Mouse (Mus musculus): ENCODE data around the gene Syngap1. TPM values are rescaled to one million over a fixed set of nuclear protein-coding genes. Genes with fewer than 3 reads are reported as not detected.
A peak's percentile ranks its signal among the peaks of the same experiment; 100 is the strongest.
"Not testable (repeated sequence)": the region's sequence is repeated elsewhere in the genome, so short reads cannot be mapped to it uniquely, and the experiment has no call there.

Syngap1 gene
- total and polyA plus RNA-seq, 2 experiments from 2014 or later = 6.1 to 90.3 TPM

DNA sequence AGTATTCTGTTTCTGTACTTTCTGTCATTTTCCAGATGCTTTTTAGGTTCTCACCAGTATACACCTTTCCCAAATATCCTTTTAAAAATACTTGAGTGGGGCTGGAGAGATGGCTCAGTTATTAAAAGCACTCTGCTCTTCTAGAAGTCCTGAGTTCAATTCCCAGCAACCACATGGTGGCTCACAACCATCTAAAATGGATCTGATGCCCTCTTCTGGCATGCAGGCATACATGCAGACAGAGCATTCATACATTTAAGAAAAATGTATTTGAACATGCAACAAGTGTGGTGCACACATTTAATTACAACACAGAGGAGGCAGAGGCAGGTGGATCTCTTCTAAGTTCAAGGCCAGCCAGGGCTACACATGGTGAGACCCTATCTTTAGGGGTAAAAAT lies 34.4 kb downstream of the Syngap1 start:
- Histone ChIP-seq H3K27me3 (ENCODE audit: insufficient read depth, low read length) (no peaks in the 10 kb centered on the region), H3K4me1 (ENCODE audit: insufficient read depth, low read length) (peaks cover 8% of the 10 kb centered on the region), H3K9ac (replicated peaks; ENCODE audit: low read length, poor library complexity, severe bottlenecking) (no peak overlapping the region), H3K4me3 (ENCODE audit: low read depth, low read length) (no peak overlapping the region), H3K9me3 (ENCODE audit: low read length) (no peaks in the 10 kb centered on the region), H3K4me2 (ENCODE audit: low read depth, low read length, poor library complexity, severe bottlenecking) (no peak overlapping the region), H3K36me3 (ENCODE audit: insufficient read depth, low read length) (peaks cover 10% of the 10 kb centered on the region), H3K27ac (ENCODE audit: low read depth, low read length) (no peak overlapping the region)
- ATAC-seq (ENCODE audit: low FRiP score) (no peak), DNase-seq (ENCODE audit: low spot score) (no peak)
- peak; percentile 46 for TF ChIP-seq CTCF (IDR thresholded peaks at IDR 0.05)

GRCm38 (mm10) chr17:26977354-26977753 lies 36.3 kb downstream of the Syngap1 start:
- H3K27me3 ChIP-seq (ENCODE audit: insufficient read depth, low read length) = not testable (repeated sequence)
- 92% methylated on average over 6 of the region's 6 CpGs for WGBS

GRCm38 (mm10) chr17:26979426-26979825 lies 38.4 kb downstream of the Syngap1 start:
- no peaks in the 10 kb centered on the region for H3K9me3 ChIP-seq (ENCODE audit: low read length)
- H3K27me3 ChIP-seq (ENCODE audit: insufficient read depth, low read length) = no peaks in the 10 kb centered on the region
- WGBS = 87% methylated on average over 2 of the region's 2 CpGs
- no peaks in the 10 kb centered on the region; the same call in 1 of the 2 replicates for H3K4me1 ChIP-seq (ENCODE audit: insufficient read depth, low read length)
- H3K27ac ChIP-seq (ENCODE audit: low read depth, low read length) = no peak overlapping the region
- no peak overlapping the region for H3K9ac ChIP-seq (replicated peaks; ENCODE audit: low read length, poor library complexity, severe bottlenecking)
- no peak overlapping the region for H3K4me3 ChIP-seq (ENCODE audit: low read depth, low read length)
- DNase-seq (ENCODE audit: low spot score) (no peak), ATAC-seq (ENCODE audit: low FRiP score) (no peak)
- H3K4me2 ChIP-seq (ENCODE audit: low read depth, low read length, poor library complexity, severe bottlenecking) = no peak overlapping the region
- TF ChIP-seq CTCF (IDR thresholded peaks at IDR 0.05) = no peak
- H3K36me3 ChIP-seq (ENCODE audit: insufficient read depth, low read length) = peaks cover 5% of the 10 kb centered on the region

More at GRCm38 (mm10) chr17:26977354-26977753, 36.3 kb downstream of the Syngap1 start:
- H3K4me1 ChIP-seq (ENCODE audit: insufficient read depth, low read length); H3K9me3 ChIP-seq (ENCODE audit: low read length); H3K4me2 ChIP-seq (ENCODE audit: low read depth, low read length, poor library complexity, severe bottlenecking); DNase-seq (ENCODE audit: low spot score); H3K4me3 ChIP-seq (ENCODE audit: low read depth, low read length); H3K36me3 ChIP-seq (ENCODE audit: insufficient read depth, low read length); ATAC-seq (ENCODE audit: low FRiP score); H3K9ac ChIP-seq (replicated peaks; ENCODE audit: low read length, poor library complexity, severe bottlenecking); H3K27ac ChIP-seq (ENCODE audit: low read depth, low read length): not testable (repeated sequence)
- TF ChIP-seq CTCF (IDR thresholded peaks at IDR 0.05) = peak; percentile 30

GRCm38 (mm10) chr17:26981050-26981449 lies 40.0 kb downstream of the Syngap1 start:
- H3K27me3 ChIP-seq (ENCODE audit: insufficient read depth, low read length) = no peaks in the 10 kb centered on the region
- H3K27ac ChIP-seq (ENCODE audit: low read depth, low read length) = no peak overlapping the region
- no peaks in the 10 kb centered on the region; the same call in 1 of the 2 replicates for H3K4me1 ChIP-seq (ENCODE audit: insufficient read depth, low read length)
- no peak for DNase-seq (ENCODE audit: low spot score)
- H3K36me3 ChIP-seq (ENCODE audit: insufficient read depth, low read length) = peaks cover 5% of the 10 kb centered on the region; the same call in 1 of the 2 replicates
- H3K4me3 ChIP-seq (ENCODE audit: low read depth, low read length) = no peak overlapping the region
- 76% methylated on average over 2 of the region's 2 CpGs for WGBS
- H3K9ac ChIP-seq (replicated peaks; ENCODE audit: low read length, poor library complexity, severe bottlenecking) = no peak overlapping the region
- no peak overlapping the region for H3K4me2 ChIP-seq (ENCODE audit: low read depth, low read length, poor library complexity, severe bottlenecking)
- no peak for TF ChIP-seq CTCF (IDR thresholded peaks at IDR 0.05)
- no peaks in the 10 kb centered on the region for H3K9me3 ChIP-seq (ENCODE audit: low read length)
- no peak for ATAC-seq (ENCODE audit: low FRiP score)

- no peak for ATAC-seq (ENCODE audit: low FRiP score)
- WGBS = 96% methylated on average over 4 of the region's 4 CpGs
Measured at GRCm38 (mm10) chr17:26983382-26983781, 42.3 kb downstream of the Syngap1 start.

GRCm38 (mm10) chr17:26985503-26986179 lies 44.6 kb downstream of the Syngap1 start:
- no peak overlapping the region for H3K4me3 ChIP-seq (ENCODE audit: low read depth, low read length)
- ATAC-seq (ENCODE audit: low FRiP score) (no peak), DNase-seq (ENCODE audit: low spot score) (no peak)
- no peaks in the 10 kb centered on the region for H3K9me3 ChIP-seq (ENCODE audit: low read length)
- WGBS = 92% methylated on average over 10 of the region's 10 CpGs
- H3K4me1 ChIP-seq (ENCODE audit: insufficient read depth, low read length) = no peaks in the 10 kb centered on the region
- TF ChIP-seq CTCF (IDR thresholded peaks at IDR 0.05) = no peak
- no peaks in the 10 kb centered on the region for H3K27me3 ChIP-seq (ENCODE audit: insufficient read depth, low read length)
- H3K4me2 ChIP-seq (ENCODE audit: low read depth, low read length, poor library complexity, severe bottlenecking) = no peak overlapping the region
- 0 out of 2 replicates have a peak, but pooled peaks cover 2% of the 10 kb centered on the region for H3K36me3 ChIP-seq (ENCODE audit: insufficient read depth, low read length)
- H3K9ac ChIP-seq (replicated peaks; ENCODE audit: low read length, poor library complexity, severe bottlenecking) = no peak overlapping the region
- H3K27ac ChIP-seq (ENCODE audit: low read depth, low read length) = no peak overlapping the region

More at GRCm38 (mm10) chr17:26983382-26983781, 42.3 kb downstream of the Syngap1 start:
- Histone ChIP-seq H3K9me3 (ENCODE audit: low read length) (no peaks in the 10 kb centered on the region), H3K27ac (ENCODE audit: low read depth, low read length) (no peak overlapping the region), H3K27me3 (ENCODE audit: insufficient read depth, low read length) (no peaks in the 10 kb centered on the region), H3K4me2 (ENCODE audit: low read depth, low read length, poor library complexity, severe bottlenecking) (no peak overlapping the region), H3K4me3 (ENCODE audit: low read depth, low read length) (no peak overlapping the region), H3K4me1 (ENCODE audit: insufficient read depth, low read length) (no peaks in the 10 kb centered on the region), H3K36me3 (ENCODE audit: insufficient read depth, low read length) (peaks cover 5% of the 10 kb centered on the region; the same call in 1 of the 2 replicates), H3K9ac (replicated peaks; ENCODE audit: low read length, poor library complexity, severe bottlenecking) (no peak overlapping the region)
- TF ChIP-seq CTCF (IDR thresholded peaks at IDR 0.05) = no peak
- no peak for DNase-seq (ENCODE audit: low spot score)
